Mouse (Mus musculus) MEL (cell line): ENCODE measurements around the gene Gm26938.

ENCODE experiments used
- CHD2 ChIP-seq: IDR thresholded peaks from 2 replicates; pipeline ENCODE4 v1.6.1; 2011; ENCODE audit warnings: low read length, improper control_type of control experiment
- CTCF ChIP-seq, 3 experiments: IDR thresholded peaks in 2 of 3; conservative IDR thresholded peaks in 1 of 3; 2 replicates each; pipeline ENCODE4 v1.5.1; 2011 to 2012; ENCODE audit warnings: low read length in 3 of 3, low read depth in 2 of 3, mild to moderate bottlenecking in 2 of 3, improper control_type of control experiment in 1 of 3, inconsistent platforms in 1 of 3, mixed read lengths in 1 of 3, moderate library complexity in 1 of 3; ENCODE audit not compliant: control insufficient read depth in 1 of 3, insufficient read depth in 1 of 3, poor library complexity in 1 of 3, severe bottlenecking in 1 of 3
- E2F4 ChIP-seq: IDR thresholded peaks from 2 replicates; pipeline ENCODE4 v1.6.1; 2011; ENCODE audit warnings: low read depth, low read length, improper control_type of control experiment, borderline replicate concordance
- ELF1 ChIP-seq: IDR thresholded peaks from 2 replicates; pipeline ENCODE4 v1.6.1; 2014; ENCODE audit warnings: low read depth, mild to moderate bottlenecking, inconsistent platforms, low read length, improper control_type of control experiment, moderate library complexity
- EP300 ChIP-seq, 2 experiments: IDR thresholded peaks; 2 replicates each; pipeline ENCODE4 v1.6.1; 2011; ENCODE audit warnings: improper control_type of control experiment in 2 of 2, low read length in 2 of 2, low read depth in 1 of 2, mild to moderate bottlenecking in 1 of 2
- GABPA ChIP-seq: IDR thresholded peaks from 2 replicates; pipeline ENCODE4 v1.6.1; 2012; ENCODE audit warnings: low read depth, mild to moderate bottlenecking, inconsistent platforms, low read length, improper control_type of control experiment, moderate library complexity
- KAT2A ChIP-seq: conservative IDR thresholded peaks from 2 replicates; pipeline ENCODE4 v1.6.1; 2012; ENCODE audit warnings: low read depth, low read length, improper control_type of control experiment, inconsistent platforms
- MAX ChIP-seq: IDR thresholded peaks from 2 replicates; pipeline ENCODE4 v1.6.1; 2011; ENCODE audit warnings: low read length, improper control_type of control experiment
- NELFE ChIP-seq: IDR thresholded peaks from 2 replicates; pipeline ENCODE4 v1.6.1; 2011; ENCODE audit warnings: low read depth, low read length, improper control_type of control experiment
- POLR2A ChIP-seq, 2 experiments: IDR thresholded peaks; 2 replicates each; pipeline ENCODE4 v1.6.1; 2011 to 2012; ENCODE audit warnings: low read length in 2 of 2, mild to moderate bottlenecking in 2 of 2, control low read depth in 1 of 2, improper control_type of control experiment in 1 of 2, low read depth in 1 of 2, moderate library complexity in 1 of 2; ENCODE audit not compliant: control insufficient read depth in 1 of 2, insufficient read depth in 1 of 2, poor library complexity in 1 of 2
- SIN3A ChIP-seq: IDR thresholded peaks from 2 replicates; pipeline ENCODE4 v1.6.1; 2012; ENCODE audit warnings: low read length, improper control_type of control experiment, inconsistent platforms
- TCF12 ChIP-seq: IDR thresholded peaks from 2 replicates; pipeline ENCODE4 v1.6.1; 2014; ENCODE audit warnings: low read depth, mild to moderate bottlenecking, inconsistent platforms, low read length, improper control_type of control experiment, moderate library complexity
- USF2 ChIP-seq, 2 experiments: IDR thresholded peaks; 2 replicates each; pipeline ENCODE4 v1.6.1; 2011 to 2012; ENCODE audit warnings: improper control_type of control experiment in 2 of 2, low read length in 2 of 2, borderline replicate concordance in 1 of 2, inconsistent platforms in 1 of 2, low read depth in 1 of 2, mild to moderate bottlenecking in 1 of 2; ENCODE audit not compliant: insufficient read depth in 1 of 2
- ZC3H11A ChIP-seq: IDR thresholded peaks from 2 replicates; pipeline ENCODE4 v1.6.1; 2012; ENCODE audit warnings: low read depth, mild to moderate bottlenecking, inconsistent platforms, low read length, improper control_type of control experiment

DNA sequence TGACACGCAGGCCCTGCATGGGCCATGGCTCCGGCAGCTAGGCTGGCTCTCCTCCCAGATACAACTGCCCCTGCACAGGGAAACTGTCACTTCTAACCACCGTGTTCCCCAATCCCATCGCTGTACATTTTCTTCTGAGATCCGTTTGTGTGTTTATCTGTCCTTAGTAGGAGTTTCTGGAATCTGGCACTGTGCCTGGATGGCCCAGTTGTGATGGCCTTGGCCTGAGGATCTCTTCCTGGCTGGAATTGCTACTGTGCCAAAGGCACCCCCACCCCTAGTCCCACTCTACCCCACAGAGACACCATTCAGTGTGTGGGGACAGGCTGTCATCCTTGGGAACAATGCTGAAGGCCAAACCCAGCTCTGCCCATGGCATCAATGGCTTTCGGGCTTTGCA, 10.2 kb downstream of the Gm26938 start:
- TF ChIP-seq CTCF (IDR thresholded peaks at IDR 0.05 in 2 of 3, conservative IDR thresholded peaks at IDR 0.05 in 1 of 3; ENCODE audit: control insufficient read depth in 1 of 3, insufficient read depth in 1 of 3, low read depth in 2 of 3, low read length in 3 of 3, poor library complexity in 1 of 3, severe bottlenecking in 1 of 3) (no peak), ELF1 (no peak), CHD2 (no peak), POLR2A (IDR thresholded peaks at IDR 0.05; ENCODE audit: control insufficient read depth in 1 of 2, insufficient read depth in 1 of 2, low read depth in 1 of 2, low read length in 2 of 2, poor library complexity in 1 of 2) (no peak), NELFE (no peak), E2F4 (no peak), GABPA (no peak), EP300 (IDR thresholded peaks at IDR 0.05; ENCODE audit: low read depth in 1 of 2, low read length in 2 of 2) (no peak; a peak in 1 of 4 replicates), MAX (no peak), SIN3A (no peak), TCF12 (no peak), ZC3H11A (no peak), KAT2A (no peak), USF2 (IDR thresholded peaks at IDR 0.05; ENCODE audit: borderline replicate concordance in 1 of 2, insufficient read depth in 1 of 2, low read depth in 1 of 2, low read length in 2 of 2) (no peak)
